Mouse (Mus musculus) frontal cortex, postnatal 14 days (tissue): Measurements from ENCODE around the gene Fabp3.

Experiments
- DNase-seq, 2 experiments: peaks; one replicate each; pipeline ENCODE4 v3.0.0; 2022; ENCODE audit warnings: low spot score in 2 of 2

The Fabp3 gene

DNA sequence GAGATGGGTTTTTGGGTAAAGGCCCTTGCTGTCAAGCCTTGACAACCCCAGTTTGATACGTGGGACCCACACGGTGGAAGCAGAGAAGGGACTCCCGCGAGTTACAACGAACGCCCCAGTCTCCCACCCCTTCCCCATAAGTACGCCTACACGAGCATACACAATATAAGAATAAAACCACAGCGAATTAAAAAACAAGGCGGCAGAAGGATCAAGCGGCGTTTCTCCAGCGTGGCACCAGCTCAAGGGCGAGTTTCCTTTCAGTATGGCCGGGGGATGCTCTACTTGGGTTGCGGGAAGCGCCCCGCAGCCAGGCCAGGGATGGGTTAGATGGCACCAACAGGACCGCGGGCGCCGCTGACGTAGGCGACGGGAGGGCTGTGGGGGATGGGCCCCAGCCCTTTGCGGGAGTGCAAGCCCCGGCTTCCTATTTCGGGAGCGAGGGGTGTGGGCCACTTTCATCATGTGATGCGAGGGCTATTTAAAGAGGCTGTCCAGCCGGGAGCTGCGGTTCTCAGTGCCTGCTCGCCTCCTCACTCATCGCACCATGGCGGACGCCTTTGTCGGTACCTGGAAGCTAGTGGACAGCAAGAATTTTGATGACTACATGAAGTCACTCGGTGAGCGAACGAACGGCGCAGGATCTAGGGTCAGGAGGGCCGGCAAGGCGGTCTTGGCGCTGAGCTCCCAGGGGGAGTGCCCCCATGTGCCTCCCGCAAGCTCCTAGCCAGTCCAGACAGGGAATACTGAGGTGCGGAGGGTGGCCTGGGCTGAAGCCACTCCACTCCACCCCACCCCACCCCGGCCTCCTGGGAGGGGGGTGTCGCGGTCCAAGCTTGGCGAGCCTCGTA is at the start of gene Fabp3, which contains the start of gene Gm10570:
Gene Fabp3 (plus strand): TSS at position 365 of the 851 bp plus-strand sequence.
Gene Gm10570 (minus strand): TSS at position 444 of the 851 bp plus-strand sequence.
- DNase-seq = peak; percentile 65 to 73

DNA sequence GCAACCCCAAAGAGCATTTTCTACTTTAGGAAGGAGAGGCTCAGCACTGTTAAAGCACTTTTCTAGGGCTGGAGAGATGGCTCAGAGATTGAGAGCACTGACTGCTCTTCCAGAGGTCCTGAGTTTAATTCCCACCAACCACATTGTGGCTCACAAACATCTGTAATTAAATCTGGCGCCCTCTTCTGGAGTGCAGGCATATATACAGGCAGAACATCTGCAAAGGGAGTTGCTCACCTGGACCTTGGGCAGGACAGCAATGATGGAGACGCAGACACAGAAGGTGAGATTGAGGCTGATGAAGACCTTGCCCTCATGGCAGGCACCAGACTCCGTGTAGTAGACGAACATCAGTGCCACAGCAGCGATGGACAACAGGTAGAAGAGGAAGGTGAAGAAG is 48.0 kb upstream of the Fabp3 start:
- DNase-seq = no peak

GRCm38 (mm10) chr4:130264131-130264530 is 44.3 kb upstream of the Fabp3 start:
- no peak for DNase-seq

GRCm38 (mm10) chr4:130264698-130265349 is 43.6 kb upstream of the Fabp3 start:
- peak; percentile 48 to 65 for DNase-seq

DNA sequence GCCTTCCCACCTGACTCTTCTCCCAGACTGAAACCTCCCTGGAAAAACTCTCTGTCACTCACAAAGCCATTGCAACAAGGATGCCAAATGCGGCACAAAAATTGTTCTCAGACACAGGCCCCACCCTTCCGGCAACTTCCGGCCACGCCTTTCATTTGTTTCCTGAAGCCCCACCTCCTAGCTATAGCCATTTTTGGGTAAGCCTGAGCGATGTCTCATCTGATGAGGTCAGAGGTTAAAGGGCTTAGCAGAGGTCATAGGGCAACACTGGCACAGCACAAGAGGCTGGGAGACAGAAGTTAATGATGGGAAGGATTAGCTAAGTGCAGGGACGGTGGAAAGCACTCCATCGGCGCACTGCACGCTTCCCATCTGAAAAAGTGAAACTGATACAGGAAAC is 41.8 kb upstream of the Fabp3 start:
- DNase-seq = no peak

GRCm38 (mm10) chr4:130267069-130267468 is 41.3 kb upstream of the Fabp3 start:
- no peak for DNase-seq

DNA sequence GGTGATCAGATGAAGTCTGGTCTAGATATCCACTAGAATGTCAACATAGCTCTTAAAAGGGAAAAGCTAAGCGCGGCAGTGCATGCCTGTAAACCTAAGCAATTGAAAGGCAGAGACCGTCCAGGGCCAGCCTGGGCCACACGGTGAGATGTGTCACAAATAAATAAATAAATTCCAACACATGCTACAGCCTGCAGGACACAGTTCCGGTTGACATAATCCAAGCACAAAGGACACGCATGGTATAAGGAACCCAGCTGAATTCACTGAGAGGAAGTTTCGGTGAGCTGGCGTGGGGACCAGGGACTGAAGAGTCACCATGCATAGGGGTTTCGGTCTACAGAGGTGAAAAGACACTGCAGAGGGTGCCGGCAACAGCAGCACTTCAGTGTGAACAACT is 39.7 kb upstream of the Fabp3 start:
- no peak for DNase-seq

- DNase-seq = peak; percentile 50 to 56
Observed at GRCm38 (mm10) chr4:130270089-130270488, 38.3 kb upstream of the Fabp3 start.

DNA sequence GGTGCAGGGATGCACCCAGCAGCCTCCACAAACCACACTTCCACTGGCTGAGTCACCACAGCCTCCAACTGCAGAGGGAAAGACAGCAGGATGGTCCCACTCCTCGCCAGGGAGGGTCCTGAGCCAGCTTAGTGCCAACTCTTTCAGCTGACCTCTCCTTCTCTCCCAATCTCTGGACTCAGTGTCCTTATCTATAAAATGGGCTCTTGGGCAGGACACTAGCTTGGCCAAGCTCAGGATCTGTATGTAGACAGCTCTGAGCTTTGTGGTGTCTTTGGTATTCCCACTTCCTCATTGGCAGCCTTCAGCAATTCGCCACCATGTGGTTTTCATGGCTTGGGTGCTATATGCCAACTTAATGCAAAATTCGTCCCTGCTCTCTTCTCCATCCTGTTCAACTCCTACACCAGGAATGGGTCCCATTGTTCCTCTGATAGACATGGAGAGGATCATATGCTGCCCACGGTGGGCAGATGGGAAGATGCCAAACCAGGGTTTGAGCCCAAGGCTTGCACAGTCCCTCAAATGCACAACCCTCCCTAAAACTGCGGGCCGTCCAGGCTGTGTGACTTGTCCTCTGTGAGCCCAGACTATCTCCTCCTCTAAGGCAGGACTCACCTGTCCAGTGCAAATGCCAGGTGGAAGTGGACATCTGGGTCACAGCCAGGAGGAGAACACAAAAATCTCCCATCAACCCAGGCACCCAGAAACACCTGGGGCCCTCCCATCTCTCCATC is 37.6 kb upstream of the Fabp3 start:
- DNase-seq = no peak

- no peak for DNase-seq
Observed at GRCm38 (mm10) chr4:130273698-130274345, 34.6 kb upstream of the Fabp3 start.

DNA sequence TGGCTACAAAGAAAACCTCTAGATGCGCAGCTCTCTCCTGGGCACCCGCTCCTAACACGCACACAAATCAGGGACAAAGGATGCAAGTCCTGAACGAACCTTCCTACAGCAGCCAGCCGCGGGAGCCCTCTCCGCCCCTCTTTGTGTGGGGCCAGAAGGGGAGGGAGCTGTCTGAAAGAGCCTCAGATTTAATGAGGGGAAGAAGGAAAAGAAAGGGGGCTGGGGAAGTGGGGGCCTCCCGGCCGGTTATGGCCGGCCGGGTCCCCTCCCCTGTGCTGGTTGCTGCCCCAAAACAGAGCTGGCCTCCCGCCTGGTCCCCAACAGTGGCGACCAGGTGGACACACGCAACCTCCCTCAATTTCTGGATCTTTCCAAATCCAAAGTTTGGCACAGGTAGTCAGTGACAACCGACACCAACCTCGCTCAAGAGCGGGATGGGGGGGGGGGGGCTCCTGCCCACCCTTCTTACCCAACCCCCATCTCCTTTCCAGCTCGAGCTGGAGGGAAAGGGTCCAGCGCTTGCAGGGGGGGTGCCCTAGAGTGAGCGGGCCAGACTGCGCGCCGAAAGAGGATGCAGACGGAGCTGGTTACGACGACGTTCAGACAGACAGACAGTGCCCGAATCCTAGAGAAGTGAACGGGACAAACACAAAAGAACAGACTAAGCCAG is 33.9 kb upstream of the Fabp3 start:
- no peak for DNase-seq

DNA sequence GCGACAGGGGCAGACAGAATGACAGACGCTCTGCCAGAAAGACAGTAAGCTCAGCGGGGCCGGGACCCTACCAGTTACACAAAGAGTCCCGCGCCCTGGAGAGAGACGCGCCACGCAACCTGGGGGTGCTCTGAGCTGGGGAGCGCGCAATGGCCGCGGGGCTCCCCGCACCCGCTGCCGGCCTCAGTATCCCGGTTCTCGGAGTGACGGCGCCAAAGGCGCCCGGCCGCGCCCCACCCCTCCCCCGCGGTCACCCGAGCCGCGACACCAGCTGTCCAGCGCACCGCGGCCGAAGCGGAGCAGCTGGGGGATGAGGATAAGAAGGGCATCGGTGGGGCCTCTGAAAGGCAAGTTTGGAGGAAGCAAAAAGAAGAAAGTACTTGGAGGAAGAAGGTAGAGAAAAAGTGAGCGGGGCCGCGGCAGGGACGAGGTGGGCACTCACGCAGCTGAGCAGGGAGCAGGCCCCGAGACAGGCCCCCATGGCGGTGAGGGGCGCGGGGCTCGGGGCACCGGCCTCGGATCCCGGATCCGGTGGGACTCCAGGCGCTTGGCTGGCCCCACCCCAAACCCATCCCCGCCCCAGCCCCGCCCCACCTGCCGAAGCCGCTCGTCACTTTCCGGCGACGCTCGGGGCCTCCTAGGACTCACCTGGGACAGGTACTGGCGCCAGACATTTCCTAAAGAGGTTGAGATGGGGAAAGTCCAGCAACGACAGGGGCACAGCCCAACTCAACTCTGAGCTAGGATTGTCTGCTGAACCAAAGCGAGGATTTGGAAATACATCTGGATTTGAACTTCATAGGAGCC is 33.2 kb upstream of the Fabp3 start:
- no peak for DNase-seq

DNA sequence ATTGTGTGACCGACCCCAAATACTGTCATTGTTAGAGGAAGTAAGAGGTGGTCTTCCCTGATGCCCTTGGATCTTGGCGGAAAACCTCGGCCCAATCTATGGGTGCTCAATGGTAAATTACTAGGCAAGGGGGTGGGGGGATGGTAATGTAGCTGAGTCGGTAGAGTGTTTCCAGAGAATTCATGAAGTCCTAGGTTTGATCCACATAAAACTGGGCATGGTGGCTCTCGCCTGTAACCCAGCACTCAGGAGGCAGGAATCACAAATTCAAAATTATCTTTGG is 32.6 kb upstream of the Fabp3 start:
- DNase-seq = no peak

GRCm38 (mm10) chr4:130276573-130277176 is 31.7 kb upstream of the Fabp3 start:
- DNase-seq = no peak

- DNase-seq = no peak
Observed at GRCm38 (mm10) chr4:130279105-130279504, 29.3 kb upstream of the Fabp3 start, which contains the start of gene Serinc2. Gene Serinc2, minus strand, starts transcription at chr4:130279205.

DNA sequence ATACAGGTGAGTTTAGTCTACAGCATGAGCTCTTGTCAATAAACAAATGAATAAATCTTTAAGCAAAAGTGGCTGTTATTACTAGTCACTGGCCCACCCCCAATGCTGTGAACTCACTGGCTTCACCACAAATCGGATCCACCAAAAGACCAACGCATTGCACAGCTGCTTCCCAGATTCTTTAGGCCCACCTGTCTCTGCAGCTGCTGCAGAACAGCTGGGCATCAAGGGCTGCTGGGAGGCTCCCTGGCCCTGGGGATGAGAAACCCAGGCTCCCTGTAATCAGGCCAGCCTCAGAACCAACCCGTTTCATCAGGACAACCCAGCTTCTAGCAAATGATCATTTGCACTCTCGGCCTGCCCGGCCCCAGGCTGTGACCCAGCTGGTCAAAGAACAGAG is 25.5 kb upstream of the Fabp3 start:
- no peak for DNase-seq

GRCm38 (mm10) chr4:130283826-130284225 is 24.6 kb upstream of the Fabp3 start:
- DNase-seq = no peak

- no peak for DNase-seq
Observed at GRCm38 (mm10) chr4:130286531-130286930, 21.9 kb upstream of the Fabp3 start.

- no peak for DNase-seq
Observed at GRCm38 (mm10) chr4:130289824-130290223, 18.6 kb upstream of the Fabp3 start.

- DNase-seq = peak in 1 of 2 experiments; percentile 66
Observed at GRCm38 (mm10) chr4:130292271-130292670, 16.1 kb upstream of the Fabp3 start.
